Mouse (Mus musculus): ENCODE measurements at regions not wholly inside any gene's neighbourhood (a gene's known extent, or its start where the extent isn't known, plus 50 kb on each side); places are given as distances from the start of the nearest gene placed in this dataset.

- DNase-seq, result no peak
Measured at GRCm38 (mm10) chr5:119739386-119739785, 68.9 kb downstream of the Tbx3 start.

GRCm38 (mm10) chr5:119741116-119741515 lies 70.6 kb downstream of the Tbx3 start:
- DNase-seq, result no peak

- DNase-seq, result no peak
Measured at GRCm38 (mm10) chr5:119743733-119744132, 73.3 kb downstream of the Tbx3 start.

GRCm38 (mm10) chr5:119747038-119747437 lies 76.6 kb downstream of the Tbx3 start:
- no peak for DNase-seq

- DNase-seq, result no peak
Measured at GRCm38 (mm10) chr5:119748667-119749066, 78.2 kb downstream of the Tbx3 start.

- DNase-seq, result no peak
Measured at GRCm38 (mm10) chr5:119749153-119749552, 78.7 kb downstream of the Tbx3 start.

- DNase-seq, result no peak
Measured at GRCm38 (mm10) chr5:119755782-119756181, 76.7 kb upstream of the Tbx5 start.

GRCm38 (mm10) chr5:119758880-119759279 lies 73.6 kb upstream of the Tbx5 start:
- DNase-seq, result no peak

GRCm38 (mm10) chr5:119762102-119762501 lies 70.4 kb upstream of the Tbx5 start:
- no peak for DNase-seq

- no peak for DNase-seq
Measured at GRCm38 (mm10) chr5:119763337-119763736, 69.1 kb upstream of the Tbx5 start.

- no peak for DNase-seq
Measured at GRCm38 (mm10) chr5:119766372-119766771, 66.1 kb upstream of the Tbx5 start.

- DNase-seq, result peak; percentile 92
Measured at GRCm38 (mm10) chr5:119770951-119771350, 61.5 kb upstream of the Tbx5 start.

- DNase-seq, result peak; percentile 95
Measured at GRCm38 (mm10) chr5:119776106-119776887, 56.2 kb upstream of the Tbx5 start.

- DNase-seq, result peak; percentile 89
Measured at GRCm38 (mm10) chr5:119777836-119778235, 54.6 kb upstream of the Tbx5 start.

GRCm38 (mm10) chr5:119781375-119781774 lies 51.1 kb upstream of the Tbx5 start:
- peak; percentile 83 for DNase-seq

Data from heart, adult 11 months (tissue).